Mouse (Mus musculus): ENCODE results near the gene 1500011B03Rik.

The 1500011B03Rik gene

DNA sequence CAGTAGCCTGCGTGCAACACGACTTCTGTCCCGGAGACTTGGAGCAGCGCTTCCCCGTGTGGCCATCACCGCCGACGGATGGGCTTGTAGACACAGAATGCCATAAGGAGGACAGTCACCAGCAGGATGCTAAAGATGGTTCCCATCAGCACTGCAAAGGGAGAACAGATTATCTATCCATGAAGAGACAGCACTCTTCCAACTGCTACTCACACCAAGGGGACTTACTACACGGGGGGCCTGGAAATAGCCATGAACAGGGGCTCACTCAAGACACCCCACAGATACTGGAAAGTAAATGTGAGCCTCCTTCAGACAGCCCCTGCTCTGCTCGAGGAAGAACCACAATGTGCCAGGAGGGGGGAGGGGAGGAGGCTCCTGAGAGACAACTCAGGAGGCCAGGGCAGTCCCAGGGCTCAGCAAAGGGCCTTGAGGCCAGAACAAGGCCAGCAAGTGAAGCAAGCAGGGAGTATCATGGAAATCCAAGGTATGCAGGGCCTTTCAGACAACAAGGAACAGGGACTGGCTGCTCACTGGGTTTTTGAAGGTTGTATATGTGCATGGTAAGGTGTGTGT, 14.0 kb downstream of the 1500011B03Rik start:
- no peak for DNase-seq (ENCODE audit: low spot score in 2 of 2)

DNA sequence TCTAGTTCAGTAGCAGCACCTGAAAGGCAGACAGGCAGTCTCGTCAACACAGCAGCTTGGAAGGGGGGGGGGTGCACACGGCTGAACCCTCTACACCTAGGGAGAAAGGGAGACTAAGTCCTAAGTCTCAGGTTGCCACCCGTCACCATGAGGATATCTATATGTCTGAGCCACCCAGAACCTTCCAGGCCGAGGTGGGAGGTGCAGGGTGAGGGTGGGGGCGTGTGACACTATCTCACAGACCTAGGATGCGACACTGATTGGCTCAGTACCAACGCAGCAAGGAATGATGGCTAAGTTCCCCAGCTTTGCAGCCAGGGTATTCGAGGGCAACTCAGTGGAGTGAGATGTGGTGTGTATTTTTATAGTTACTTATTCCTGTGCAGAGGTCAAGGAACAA, 14.9 kb downstream of the 1500011B03Rik start:
- no peak for DNase-seq (ENCODE audit: low spot score in 2 of 2)

DNA sequence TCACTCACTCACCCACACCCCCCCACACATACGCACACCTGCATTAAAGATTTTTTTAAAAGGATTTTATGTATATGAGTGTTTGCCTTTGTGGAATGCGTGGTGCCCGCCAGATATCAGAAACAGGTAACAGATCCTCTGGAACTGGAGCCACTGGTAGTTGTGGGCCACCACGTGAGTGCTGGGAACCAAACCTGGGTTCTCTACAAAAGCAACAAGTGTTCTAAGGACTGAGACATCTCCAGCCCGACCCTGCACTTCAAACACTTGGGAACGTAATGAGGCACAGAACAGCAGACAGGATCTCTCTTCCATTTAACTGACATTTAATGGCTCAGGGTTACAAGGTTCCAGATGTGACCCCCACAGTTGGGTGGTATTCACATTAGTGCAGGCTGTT, 15.4 kb downstream of the 1500011B03Rik start:
- DNase-seq (ENCODE audit: low spot score in 2 of 2): no peak

DNA sequence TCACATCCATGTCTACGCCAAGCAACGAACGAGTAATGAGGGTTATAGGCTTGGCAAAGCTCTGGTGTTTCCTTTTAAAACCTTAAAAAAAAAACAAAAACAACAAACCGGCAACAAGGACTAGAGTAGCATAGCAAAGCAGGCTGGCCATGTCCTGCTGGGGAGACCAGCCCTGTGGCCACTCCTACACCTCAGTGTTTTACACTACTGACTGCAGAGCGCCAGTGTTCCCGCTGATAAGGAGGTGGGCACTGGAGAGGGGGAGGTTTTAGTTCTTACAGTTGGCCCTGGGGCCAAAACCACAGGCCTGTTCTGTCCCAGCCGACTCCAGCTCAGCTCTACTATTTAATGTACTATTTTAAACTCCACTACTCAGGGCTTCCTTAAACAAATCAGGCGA, 15.8 kb downstream of the 1500011B03Rik start:
- DNase-seq (ENCODE audit: low spot score in 2 of 2): no peak

DNA sequence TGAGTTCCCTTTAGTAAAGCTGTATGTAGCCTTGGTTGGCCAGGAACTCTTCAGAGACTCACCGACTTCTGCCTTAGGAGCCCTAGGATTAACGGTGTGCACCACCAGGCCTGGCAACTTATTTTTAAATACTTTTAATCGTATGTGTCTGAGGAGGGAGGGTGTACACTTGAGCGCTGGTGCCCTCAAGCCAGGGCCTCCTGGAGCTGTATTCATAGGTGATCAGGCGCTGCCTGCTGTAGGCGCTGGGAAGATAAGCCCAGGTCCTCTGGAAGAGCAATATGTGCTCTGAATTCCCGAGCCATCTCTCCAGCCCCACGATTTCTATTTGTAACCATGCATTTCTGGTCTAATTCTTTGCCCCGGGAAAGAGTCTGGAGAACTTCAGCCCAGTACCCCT, 16.2 kb downstream of the 1500011B03Rik start:
- no peak for DNase-seq (ENCODE audit: low spot score in 2 of 2)

DNA sequence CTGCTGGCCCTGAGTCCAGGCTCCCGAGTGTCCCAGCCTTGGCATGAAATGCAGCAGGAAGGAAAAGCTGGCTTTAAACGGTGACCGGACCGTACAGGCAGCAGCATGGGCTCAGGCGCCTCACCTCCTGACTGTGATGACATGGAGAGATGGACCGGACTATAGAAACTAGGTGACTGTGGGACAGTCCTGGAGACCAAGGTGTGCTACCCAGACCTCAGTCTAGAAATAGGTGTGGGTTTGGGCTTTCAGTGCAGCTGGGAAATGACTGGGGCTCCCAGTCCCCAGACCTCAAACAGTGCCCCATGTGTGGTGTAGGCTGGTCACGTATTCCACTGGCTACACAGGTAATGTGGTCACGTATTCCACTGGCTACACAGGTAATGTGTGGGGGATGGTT, 16.6 kb downstream of the 1500011B03Rik start:
- DNase-seq (ENCODE audit: low spot score in 2 of 2): no peak

DNA sequence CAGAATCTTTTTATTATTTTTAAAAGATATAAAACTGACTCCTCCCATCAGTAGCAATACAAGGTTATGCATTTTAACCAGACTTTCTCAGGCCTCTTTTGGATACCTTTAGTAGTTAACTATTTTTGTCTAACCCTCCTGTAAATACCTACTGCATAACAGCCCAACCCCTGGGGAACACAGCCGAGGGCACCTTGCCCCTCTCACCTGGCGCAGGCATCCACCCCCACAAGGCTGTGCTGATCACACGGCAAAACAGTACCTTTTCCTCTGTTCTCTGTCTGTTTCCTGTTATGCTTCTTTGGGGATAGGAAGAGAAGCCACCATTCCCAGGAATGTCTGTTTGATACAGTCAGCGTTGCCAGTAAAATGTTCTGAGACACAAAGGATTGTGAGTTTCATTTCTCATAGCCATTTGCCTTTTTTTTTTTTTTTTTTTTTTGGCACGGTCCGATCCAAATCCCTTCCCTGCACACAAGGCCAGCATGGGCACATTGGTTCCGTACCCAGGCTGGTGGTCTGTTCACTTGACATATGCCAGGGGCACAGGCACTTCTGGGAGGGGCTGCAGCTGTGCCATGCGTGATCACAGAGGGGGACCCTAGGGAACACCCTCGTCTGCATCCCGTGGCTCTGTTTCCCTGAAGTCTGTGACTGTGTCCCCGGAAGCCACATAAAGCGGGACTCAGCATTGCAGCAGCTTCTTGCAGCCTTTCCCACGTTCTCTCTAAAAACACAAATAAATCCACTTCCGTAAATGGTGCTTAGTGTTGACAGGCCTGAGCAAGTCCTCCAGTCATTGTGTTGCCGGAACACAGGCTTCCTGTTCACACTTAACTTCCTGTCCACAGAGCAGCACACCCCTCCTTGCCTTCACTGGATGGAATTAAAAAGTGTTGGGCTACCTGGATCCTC, 17.6 kb downstream of the 1500011B03Rik start:
- DNase-seq (ENCODE audit: low spot score in 2 of 2): no peak

DNA sequence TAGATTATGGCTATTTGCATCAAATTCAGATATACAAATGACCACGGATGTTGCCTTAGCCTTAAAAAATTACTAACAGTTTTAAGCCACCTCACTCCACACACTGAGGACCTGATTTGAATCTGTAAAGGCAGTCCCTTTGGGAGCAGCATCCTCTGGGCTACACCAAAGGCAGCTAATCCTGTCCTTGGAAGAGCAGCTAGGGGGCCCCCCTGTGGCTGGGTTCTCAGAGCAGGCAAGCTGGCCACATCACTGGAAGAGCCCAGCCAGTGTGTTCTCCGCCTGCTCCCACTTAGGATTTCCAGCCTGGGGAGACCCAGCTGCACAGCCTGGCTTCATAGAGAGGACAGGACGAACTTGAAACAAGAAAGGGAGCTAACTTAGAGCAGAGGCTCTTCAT, 18.3 kb downstream of the 1500011B03Rik start:
- DNase-seq (ENCODE audit: low spot score in 2 of 2): no peak

DNA sequence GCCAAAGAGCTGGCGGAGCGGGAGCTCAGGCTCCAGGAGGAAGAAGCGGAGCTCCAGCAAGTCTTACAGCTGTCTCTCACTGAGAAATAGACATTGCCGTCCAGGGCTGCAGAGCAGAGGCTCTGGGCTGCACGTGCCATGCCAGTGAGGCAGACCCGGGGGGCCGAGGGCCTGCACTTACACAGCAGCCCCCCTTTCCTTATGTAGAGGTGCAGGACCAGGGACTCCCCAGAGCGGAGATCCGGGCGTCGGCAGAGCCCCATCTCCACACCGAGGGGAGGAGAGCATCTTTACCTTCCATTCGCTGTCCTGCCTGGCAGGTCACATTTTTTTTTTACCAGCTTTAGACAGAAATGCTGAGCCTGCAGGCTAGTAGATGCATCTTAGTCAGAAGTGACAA, 18.9 kb downstream of the 1500011B03Rik start:
- DNase-seq (ENCODE audit: low spot score in 2 of 2): no peak

DNA sequence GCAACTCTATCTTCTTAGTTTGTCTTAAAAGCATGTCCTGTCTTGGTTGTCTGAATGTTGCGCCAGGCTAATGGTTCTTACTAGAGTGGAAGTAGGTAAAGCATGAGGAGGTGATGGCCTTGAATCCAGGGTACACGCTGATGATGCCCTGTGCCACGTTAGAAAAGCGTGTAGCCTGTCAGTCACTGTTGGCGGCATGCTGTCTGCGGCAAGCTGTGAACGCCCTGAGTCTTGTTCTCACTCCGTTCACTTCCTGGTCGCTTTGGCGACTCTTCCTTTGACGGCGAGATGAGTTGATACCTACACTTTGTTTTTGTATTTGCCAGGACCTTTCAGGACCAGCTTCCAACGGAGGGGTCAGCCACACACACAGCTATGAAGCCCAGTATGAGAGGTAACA, 20.0 kb downstream of the 1500011B03Rik start:
- no peak for DNase-seq (ENCODE audit: low spot score in 2 of 2)

DNA sequence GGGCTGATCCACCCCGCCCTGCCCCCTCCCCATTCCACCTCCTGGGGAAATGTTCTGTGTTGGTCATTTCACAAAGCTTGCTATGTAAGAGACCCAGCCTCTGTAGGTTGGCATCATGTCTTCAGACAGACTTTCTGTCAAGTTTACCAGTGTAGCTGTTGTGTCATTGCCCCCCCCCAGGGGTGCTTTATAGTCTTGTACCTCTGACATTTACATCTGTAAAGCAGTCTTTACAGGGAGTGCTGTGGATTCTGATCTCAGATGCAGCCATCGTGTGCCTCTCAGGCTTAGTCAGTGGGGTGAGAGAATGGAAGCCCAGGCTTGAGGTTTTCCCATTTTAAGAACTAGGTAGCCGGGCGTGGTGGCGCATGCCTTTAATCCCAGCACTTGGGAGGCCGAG, 21.4 kb downstream of the 1500011B03Rik start:
- DNase-seq (ENCODE audit: low spot score in 2 of 2): no peak

DNA sequence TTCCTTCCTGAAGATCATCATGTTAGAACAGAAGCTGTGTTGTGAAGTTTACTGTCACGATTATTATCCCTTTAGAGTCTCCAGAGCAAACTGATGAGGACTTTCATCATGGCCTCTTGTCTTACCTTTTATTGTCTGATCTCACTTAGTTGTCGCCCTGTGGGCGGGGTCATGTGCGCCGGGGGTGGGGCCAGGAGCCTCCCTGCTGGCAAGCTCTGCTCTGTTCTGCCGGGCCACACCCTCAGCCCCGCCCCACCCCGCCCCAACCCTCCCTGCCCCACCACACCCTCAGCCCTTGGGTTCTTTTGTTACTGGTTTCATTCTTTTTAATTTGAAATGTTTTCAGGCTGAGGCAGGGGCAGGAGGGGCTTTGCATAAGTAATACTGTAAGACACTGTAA, 22.2 kb downstream of the 1500011B03Rik start:
- DNase-seq (ENCODE audit: low spot score in 2 of 2): peak in 1 of 2 experiments; percentile 70

DNA sequence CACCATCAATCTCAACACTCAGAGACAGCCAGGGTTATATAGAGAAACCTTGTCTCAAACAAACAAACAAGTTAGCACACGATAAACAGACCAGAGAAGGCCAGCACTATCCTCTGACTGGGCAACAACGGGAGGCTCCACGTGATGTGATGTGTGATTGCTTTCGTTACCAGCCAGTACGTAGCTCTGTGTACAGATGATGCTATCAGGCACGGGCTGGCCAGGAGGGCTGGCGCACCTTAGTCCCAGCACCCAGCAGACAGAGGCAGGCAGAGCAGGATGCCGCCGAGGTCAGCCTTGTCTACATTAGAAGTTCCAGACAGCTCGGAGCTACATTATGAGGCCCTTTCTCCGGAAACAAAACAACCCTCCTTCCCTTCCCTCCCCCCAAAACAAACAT, 23.4 kb downstream of the 1500011B03Rik start:
- DNase-seq (ENCODE audit: low spot score in 2 of 2): no peak

DNA sequence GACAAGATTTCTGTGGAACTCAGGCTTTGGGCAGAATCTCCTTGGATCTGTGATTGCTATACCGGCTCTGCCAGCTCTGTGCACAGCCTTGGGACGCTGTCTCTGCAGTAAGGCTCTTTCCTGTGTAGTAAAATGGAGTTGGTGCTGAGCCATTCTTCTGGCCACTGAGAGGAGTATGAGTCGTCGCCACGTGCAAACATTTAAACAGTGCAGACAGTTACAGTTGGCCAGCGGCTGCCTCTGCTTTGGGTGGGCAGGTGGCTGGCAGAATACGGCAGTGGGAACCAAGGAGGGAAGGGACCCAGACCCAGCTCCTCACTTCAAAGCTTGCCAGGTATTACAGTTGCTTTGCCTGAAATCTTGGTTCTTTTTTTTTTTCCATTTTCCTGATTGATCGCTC, 26.0 kb downstream of the 1500011B03Rik start:
- no peak for DNase-seq (ENCODE audit: low spot score in 2 of 2)

DNA sequence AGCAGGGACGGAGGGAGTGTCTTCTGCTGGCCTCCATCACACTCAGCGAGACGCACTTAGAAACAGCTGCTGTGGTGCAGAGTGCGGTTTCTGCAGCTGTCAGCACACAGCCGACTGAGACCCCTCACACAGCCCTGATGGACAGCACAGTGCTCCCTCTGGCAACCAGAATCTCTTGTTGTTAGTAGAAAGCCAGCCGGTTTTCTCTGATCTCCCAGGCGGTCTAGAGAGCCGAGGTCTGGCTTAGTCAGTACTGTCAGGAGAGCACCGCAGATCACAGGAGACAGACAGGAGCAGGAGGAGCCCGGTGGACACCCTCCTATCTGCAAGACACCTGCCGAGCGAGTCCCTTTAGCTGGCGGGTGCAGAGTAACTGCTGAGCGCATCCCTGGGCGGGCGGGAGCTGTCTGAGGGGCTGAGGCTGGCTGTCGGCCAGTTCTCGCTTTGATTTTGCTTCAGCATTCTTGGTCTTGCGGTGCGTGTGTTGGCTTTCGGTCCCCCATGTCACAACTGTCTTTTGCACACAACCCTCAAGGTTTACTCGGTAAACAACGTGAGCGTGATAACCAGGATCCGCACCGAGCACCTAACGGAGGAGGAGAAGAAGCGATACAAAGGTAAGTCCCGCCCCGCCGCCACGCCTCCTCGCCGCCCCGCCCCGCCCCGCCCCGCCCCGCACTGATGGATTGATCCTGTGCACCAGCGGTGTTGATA, 26.8 kb downstream of the 1500011B03Rik start:
- no peak for DNase-seq (ENCODE audit: low spot score in 2 of 2)

DNA sequence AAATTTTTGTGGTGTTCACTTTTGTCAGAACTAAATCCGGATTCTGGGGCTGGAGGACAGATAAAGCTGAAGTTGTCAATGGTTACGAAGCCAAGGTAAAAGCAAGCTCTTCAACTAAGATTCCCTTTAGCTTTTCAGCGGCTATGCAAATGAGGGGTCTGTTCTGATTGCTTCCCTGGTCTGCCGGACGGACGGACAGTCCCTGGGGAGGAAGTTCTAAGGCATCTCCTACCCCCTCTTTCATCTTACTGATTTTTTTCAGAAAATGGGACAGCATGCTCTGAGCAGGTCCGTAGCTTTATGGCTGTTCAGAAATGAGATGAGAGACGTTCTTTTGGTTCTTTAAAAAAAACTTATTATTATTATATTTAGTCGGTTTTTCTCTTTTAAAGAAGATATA, 27.6 kb downstream of the 1500011B03Rik start:
- no peak for DNase-seq (ENCODE audit: low spot score in 2 of 2)

DNA sequence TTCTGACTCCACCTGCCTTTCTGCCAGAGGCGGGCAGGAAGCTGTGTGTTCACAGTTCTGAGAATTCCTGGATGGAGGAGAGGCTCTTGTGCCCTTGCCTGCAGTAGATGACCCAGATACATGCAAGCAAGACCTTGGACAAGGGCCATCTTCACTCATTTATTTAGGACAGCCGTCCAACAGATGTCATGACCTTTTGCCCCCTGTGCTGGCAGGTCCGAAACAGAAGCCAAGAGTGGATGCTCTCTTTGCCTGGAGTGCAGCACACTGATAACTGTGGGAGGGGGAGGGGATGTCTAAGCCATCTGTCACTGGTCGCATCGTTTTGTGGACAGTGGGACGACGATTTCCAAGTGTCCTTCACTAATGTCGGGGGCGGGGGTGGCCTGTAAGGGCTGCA, 28.0 kb downstream of the 1500011B03Rik start:
- DNase-seq (ENCODE audit: low spot score in 2 of 2): no peak

DNA sequence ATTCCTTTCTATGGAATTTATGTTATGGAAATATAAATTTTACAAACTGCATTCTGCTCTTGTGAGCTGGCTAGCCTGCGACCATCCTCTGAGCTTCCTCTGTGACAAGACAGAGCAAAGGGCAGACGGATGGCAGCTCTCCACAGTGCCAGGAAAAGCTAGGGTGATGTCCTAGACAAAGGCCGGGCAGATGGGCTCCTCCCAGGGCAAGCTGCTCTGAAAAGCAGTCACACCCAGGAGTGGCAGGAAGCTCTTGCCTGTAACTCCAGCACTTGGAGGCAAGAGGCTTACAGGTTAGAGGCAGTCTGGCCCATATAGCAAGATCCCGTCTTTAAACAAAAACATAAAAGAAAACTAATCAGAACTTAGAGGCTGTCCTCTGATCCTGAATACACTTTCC, 28.7 kb downstream of the 1500011B03Rik start:
- DNase-seq (ENCODE audit: low spot score in 2 of 2): no peak

DNA sequence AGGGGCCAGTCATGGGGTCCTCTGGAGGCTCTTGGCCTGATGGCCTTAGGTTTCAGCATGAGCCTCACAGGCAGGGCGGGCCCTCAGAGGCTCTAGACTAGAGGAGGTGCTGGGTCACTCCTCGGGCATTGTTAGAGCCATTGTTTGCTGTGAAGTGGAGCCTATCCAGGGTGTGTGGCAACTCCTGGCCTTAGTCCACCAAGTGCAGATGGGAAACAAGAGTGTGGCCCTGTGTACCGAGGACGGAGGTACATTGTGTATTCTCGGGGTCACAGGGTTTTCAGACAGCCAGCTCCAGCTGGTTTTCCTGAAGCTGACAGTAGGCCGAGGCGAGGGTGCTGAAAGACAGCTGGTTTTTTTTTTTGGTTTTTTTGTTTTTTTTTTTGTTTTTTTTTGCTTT, 30.0 kb downstream of the 1500011B03Rik start:
- no peak for DNase-seq (ENCODE audit: low spot score in 2 of 2)

DNA sequence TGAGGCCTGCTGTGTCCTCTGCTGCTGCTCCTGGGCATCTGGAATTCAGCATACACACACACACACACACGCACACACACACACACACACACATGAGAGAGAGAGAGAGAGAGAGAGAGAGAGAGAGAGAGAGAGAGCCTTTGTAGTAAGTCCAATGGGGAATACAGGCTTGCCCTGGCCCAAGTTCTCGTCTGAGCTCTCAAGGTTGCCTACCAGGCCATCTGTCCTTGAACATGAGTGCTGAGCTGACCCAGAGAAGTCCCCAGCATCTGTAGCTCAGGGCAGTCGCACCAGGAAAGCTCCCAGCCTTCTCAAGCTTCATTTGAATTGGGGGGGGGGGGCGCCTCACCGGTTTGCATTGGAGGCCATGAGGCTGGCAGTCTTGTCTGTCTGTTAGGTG, 38.1 kb downstream of the 1500011B03Rik start:
- no peak for DNase-seq (ENCODE audit: low spot score in 2 of 2)

DNA sequence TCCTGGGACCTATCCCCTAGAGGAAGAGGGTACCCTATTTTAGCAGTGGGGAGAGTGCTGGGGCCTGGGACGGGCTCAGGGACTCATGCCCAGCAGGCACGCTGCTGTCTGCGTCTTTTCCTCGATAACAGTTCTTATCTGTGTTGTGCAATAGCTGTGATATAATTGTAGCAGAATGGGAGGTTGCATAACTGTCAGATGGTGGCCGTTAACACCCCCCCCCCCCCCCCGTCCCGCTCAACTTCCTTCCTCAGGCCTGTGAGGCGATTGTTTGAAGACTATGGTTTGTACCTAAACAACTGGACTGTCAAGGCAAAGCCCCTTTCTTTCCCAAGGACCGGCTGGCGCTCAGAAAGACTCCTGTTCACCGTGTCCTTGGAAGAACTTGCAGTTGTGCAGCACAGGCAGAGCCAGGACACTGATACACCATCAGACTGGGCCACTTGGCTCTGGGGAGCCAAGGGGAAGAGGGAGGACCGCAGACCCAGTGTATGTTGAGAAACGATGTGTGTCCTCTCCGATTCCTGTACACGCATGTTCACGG, 38.6 kb downstream of the 1500011B03Rik start:
- DNase-seq (ENCODE audit: low spot score in 2 of 2): no peak

DNA sequence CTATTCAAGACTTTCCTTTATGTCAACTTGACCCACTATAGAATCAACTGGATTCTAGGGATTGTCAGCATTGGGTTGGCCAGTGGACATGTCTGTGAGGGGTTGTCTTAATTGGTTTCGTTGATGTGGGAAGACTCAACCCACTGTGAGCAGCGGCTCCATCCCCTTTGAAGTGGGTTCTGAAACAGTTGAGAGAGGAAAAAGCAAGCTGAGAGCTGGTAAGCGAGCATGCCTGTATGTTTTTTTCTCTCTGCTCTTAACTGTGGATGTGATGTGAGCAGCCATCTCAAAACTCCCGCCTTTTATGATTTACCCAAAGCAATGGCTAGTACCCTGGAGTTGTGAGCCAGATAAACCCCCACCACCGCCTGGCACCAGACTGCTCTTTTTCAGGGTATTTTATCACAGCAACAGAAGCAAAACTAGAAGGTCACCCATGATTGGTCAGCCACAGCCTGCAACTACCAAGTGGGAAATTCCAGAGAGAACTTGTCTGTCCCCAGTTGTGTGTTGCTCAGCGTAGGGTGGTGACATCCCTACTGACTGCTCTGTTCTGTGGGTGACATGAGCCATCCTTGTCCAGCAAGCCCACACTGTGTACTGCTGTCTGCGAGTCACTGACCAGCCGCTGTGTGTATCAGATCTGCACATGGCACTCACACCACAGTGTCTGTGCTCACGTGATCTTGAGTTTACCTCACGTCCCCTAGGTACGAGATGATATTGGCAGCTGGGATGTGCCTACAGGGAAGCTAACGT, 39.7 kb downstream of the 1500011B03Rik start:
- DNase-seq (ENCODE audit: low spot score in 2 of 2): no peak

Data from spleen, postnatal 4 days (tissue).